Mouse (Mus musculus) myocyte (in vitro differentiated cells): ENCODE measurements around the gene Tuba1c.

Experiments used
- CEBPB ChIP-seq: IDR thresholded peaks from 2 replicates; pipeline ENCODE4 v1.6.1; 2011; ENCODE audit warnings: mild to moderate bottlenecking, moderate library complexity; ENCODE audit not compliant: poor library complexity, insufficient read depth, severe bottlenecking
- E2F4 ChIP-seq: IDR thresholded peaks from one replicate; pipeline ENCODE4 v1.6.1; 2011; ENCODE audit warnings: mild to moderate bottlenecking, control low read depth, moderate library complexity; ENCODE audit not compliant: insufficient read depth
- MAX ChIP-seq: IDR thresholded peaks from one replicate; pipeline ENCODE4 v1.6.1; 2011; ENCODE audit warnings: low read depth, mild to moderate bottlenecking, control low read depth
- MYOD1 ChIP-seq, 3 experiments: IDR thresholded peaks; one replicate each; pipeline ENCODE4 v1.6.1; 2011; ENCODE audit warnings: control low read depth in 2 of 3, low read depth in 2 of 3, mild to moderate bottlenecking in 2 of 3, moderate library complexity in 1 of 3; ENCODE audit not compliant: insufficient read length in 2 of 3, control insufficient read depth in 1 of 3
- POLR2A ChIP-seq: IDR thresholded peaks from one replicate; pipeline ENCODE4 v1.6.1; 2011; ENCODE audit warnings: low read depth, mild to moderate bottlenecking, control low read depth, moderate library complexity; ENCODE audit not compliant: insufficient read length
- POLR2AphosphoS2 ChIP-seq: IDR thresholded peaks from one replicate; pipeline ENCODE4 v1.6.1; 2011; ENCODE audit warnings: low read depth, control low read depth; ENCODE audit not compliant: insufficient read length
- REST ChIP-seq: IDR thresholded peaks from one replicate; pipeline ENCODE4 v1.6.1; 2011; ENCODE audit warnings: mild to moderate bottlenecking, control low read depth, moderate library complexity; ENCODE audit not compliant: insufficient read depth, insufficient read length
- SRF ChIP-seq: IDR thresholded peaks from one replicate; pipeline ENCODE4 v1.6.1; 2011; ENCODE audit warnings: low read depth; ENCODE audit not compliant: control insufficient read depth, insufficient read length
- TCF12 ChIP-seq: IDR thresholded peaks from one replicate; pipeline ENCODE4 v1.6.1; 2011; ENCODE audit warnings: mild to moderate bottlenecking, control low read depth; ENCODE audit not compliant: poor library complexity, insufficient read depth, severe bottlenecking
- TCF3 ChIP-seq: IDR thresholded peaks from one replicate; pipeline ENCODE4 v1.6.1; 2011; ENCODE audit warnings: low read depth, control low read depth; ENCODE audit not compliant: insufficient read length
- USF1 ChIP-seq: IDR thresholded peaks from one replicate; pipeline ENCODE4 v1.6.1; 2011; ENCODE audit warnings: low read depth, mild to moderate bottlenecking, control low read depth, moderate library complexity

DNA sequence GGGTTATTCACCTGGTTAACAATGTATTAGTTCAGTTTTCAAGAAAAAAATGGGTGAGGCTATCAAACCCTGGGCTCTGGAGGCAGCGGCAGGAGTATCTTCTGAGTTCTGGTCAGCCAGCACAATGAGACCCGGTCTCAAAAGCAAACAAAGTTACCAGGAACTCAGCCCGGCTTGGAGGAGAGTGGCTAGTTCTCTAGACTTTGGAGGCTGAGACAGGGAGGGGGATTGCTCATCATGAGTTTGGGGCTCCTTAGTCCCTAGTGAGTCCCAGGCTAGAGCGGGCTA is 1.6 kb downstream of the Tuba1c start:
- TF ChIP-seq CEBPB = no peak
- TF ChIP-seq POLR2A = no peak
- no peak for TF ChIP-seq MAX
- no peak for TF ChIP-seq E2F4
- TF ChIP-seq POLR2AphosphoS2 = no peak
- no peak for TF ChIP-seq USF1
- TF ChIP-seq TCF12 = no peak
- no peak for TF ChIP-seq SRF
- TF ChIP-seq MYOD1 (IDR thresholded peaks at IDR 0.05; ENCODE audit: control insufficient read depth in 1 of 3, insufficient read length in 2 of 3, low read depth in 2 of 3) = no peak
- TF ChIP-seq REST = no peak
- no peak for TF ChIP-seq TCF3
